Mouse (Mus musculus): Measurements from ENCODE around the gene Synpo2l.
A peak's percentile ranks its signal among the peaks of the same experiment; 100 is the strongest.
"Not testable (repeated sequence)": the region's sequence is repeated elsewhere in the genome, so short reads cannot be mapped to it uniquely, and the experiment has no call there.

Synpo2l gene

DNA sequence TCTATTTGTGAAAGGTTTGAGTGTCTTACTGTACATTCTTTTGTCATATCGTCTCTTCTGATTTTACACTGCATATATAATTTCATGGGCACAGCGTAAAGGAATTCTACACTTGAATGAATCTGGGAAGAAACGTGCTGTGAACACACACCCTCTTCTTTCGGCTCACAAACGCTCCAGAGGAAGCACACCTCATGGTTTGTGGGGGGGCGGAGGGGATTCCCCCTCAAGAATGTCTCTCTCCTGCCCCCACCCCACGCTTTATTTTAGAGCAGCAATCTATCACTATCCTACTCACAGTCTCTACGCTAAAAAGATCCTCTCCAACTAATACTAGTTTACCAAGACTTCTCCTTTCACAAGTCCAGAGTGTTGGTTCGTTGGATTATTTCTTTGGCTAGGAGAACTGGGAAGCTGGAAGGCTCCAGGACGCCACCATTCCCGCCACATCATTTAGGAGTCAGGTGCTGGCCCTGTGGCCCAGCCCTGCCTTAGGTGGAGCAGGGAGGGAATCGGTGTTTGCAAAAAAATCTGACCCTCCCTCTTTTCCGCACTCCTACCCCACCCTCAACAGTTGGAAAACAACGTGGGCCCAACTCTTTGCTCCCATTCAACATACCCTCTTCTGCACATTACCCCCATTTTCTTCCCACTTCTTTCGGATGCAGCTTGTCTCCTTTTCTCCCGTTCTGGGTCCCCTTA is 28.1 kb downstream of the Synpo2l start:
- DNase-seq: peak in 1 of 2 experiments; percentile 48

DNA sequence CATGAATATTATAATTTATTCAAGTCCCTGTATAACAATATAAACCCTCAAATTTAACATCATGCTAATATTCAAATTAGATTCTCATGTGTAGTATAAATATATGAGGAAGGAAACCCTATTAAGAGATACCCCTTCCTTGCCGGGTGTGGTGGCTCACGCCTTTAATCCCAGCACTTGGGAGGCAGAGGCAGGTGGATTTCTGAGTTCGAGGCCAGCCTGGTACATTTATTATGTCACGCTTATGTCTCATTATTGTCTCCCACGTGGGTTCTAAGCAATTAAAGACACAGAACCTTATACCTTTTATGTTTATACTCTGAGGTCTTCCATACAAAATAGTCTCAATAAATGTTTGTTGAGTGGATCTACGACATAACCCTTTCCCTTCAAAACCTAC is 29.5 kb downstream of the Synpo2l start:
- no peak for DNase-seq

DNA sequence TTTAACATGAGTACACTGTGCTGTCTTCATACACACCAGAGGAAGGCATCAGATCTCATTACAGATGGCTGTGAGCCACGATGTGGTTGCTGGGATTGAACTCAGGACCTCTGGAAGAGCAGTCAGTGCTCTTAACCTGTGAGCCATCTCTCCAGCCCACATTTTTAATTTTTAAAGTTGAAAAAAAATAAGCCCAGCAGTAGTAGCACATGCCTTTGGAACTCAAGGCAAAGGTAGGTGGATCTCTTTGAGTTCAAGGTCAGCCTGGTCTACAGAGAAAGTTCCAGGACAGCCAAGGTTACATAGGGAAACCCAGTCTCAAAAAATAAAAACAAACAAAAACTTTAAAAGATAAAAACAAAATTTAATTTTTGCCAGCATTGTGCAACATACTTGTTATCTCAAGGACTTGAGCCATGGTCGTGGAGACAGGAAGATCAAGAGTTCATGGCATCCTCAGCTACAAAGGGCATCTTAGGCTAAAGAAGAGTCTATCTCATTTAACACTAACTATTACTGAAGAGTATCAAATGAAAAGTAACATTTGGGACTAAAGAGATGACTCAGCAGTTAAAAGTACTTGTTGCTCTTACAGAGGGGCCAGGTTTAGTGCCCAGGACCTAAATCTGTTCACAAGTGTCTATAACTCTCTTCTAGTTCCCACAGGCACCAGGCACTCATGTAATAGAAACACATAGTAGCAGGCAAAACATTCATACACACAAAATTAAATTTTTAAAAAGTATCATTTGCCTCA is 30.2 kb downstream of the Synpo2l start:
- no peak for DNase-seq

DNA sequence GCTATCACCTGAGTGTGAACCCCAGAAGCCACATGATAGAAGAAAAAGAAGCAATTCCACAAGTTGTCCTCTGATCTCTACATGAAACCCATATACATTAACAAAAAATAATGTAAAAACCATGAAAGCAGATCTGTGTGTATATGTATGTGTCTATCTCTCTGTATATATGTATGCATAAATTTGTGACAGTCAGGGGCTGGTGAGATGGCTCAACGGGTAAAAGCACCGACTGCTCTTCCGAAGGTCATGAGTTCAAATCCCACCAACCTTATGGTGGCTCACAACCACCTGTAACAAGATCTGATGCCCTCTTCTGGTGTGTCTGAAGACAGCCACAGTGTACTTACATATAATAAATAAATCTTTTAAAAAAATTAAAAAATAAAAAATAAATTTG is 31.2 kb downstream of the Synpo2l start:
- not testable (repeated sequence) for DNase-seq

DNA sequence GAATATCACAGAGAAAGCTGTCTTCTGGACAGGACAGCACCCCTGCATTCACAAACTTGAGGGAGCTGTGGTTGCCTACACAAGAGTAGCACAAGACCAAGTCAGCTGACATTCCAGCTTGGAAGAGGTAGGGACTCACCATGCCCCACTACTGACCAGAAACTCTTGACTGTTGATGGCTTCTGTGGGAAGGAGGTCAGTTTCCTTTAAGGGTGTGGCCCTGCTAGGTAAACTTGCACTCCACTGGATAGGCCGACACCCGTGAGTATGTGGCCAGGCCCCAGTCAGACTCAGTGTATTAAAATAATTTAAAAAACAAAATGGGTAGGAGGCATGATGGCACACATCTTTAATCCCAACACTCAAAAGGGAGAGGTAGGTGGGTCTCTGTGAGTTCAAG is 32.6 kb downstream of the Synpo2l start:
- no peak for DNase-seq

DNA sequence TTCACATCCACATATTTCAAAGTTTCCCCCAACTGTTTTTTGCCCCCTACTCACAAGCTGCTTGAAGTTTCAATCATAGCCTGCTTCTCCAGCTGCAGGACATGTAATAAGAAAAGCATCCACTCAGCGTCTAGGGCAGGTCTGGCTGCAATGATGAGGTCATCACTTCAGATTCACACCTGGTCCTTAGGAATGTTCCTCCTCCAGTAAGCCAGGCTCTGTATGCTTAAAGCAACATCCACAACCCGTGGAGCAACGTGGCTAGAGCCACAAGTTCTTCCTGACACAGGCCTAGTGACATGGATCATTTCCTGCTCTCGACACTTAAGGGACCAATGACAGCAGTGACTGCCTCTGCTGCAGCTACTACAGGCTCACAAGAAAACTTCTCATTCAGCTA is 36.9 kb downstream of the Synpo2l start:
- no peak for DNase-seq

DNA sequence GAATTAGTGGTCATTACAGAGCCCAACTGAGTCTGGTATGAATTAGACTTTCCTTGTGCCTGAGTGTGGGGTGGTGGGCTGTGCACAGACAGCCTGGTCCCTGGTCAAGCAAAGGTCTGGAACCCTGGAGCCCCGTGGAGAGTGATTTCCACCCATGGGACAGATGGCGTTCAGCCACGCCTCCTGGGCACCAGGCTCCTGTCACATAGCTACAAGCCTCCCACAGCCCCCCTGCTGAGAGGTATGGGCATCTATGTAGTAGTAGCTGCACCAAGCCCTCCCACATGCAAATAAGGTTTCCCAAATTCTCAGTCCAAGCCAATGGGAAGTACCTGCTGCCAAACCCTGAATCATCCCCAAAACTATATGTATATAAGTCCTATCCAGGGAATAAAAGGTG is 41.2 kb downstream of the Synpo2l start:
- DNase-seq: peak; percentile 50 to 61

DNA sequence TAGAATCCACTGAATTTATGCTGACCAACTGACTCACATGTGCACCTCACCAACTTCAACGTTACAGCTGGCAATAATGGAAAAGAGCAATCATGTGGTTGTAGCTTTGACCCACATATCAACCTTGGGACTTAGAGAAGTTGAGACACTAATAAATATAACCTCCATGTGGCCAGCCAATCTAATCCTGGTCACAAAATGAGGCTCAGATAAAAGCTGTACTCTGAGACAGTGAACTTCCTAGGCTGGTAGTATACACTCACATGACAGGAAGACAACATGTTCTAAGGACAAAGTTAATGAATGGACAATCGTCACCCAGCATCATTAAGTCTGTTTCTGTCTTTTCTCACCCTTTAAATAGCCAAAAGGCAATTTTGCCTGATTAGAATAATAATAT is 41.7 kb downstream of the Synpo2l start:
- DNase-seq: no peak

DNA sequence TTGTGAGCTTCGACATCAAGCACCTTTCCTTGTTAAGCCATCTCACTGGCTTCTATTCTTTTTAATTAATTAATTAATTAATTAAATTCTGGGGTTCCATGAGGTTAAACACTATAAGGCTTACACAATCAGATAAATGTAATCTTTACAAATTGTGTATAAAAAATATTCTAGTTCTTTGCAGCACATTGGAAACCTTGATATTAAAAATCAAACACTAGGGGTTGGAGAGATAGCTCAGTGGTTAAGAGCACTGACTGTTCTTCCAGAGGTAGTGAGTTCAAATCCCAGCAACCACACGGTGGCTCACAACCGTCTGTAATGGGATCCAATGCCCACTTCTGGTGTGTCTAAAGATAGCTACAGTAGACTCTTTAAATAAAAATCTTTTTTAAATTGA is 45.2 kb downstream of the Synpo2l start:
- no peak for DNase-seq

DNA sequence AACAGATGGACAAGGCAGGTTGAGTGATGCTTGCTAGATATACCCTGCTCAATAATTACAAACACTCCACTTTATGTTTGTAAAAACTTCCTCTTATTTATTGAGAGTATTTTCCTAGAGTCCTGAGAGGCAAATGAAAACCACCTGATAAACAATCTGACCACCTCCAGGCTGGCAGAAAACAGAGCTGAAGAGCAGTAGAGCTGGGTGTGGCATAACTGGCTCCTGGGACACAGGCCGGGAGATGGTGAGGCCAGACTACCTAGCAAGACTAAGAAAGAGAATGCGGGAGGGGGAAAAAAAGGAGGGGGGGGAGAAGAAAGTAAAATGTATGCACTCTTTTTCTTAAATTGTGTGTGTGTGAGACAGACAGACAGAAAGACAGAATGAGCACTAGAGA is 45.7 kb downstream of the Synpo2l start:
- no peak for DNase-seq

DNA sequence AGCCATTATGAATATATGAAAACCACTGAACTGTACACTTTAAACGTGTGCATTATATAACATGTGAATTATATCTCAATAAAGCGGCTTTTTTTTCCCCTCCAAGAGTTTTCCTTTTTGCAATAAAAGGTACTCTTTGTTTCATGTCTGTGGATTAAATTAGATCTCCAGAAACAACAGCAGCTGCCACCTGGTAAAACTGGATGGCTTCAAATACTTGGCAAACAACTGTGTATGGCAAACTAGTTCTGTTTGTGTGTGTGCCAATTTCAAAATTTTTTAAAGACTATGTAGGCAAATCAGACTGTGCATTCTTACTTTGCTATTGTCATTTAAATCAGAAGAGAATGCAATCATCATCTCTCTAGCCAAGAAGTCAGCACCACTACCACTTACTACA is 46.3 kb downstream of the Synpo2l start:
- no peak for DNase-seq

DNA sequence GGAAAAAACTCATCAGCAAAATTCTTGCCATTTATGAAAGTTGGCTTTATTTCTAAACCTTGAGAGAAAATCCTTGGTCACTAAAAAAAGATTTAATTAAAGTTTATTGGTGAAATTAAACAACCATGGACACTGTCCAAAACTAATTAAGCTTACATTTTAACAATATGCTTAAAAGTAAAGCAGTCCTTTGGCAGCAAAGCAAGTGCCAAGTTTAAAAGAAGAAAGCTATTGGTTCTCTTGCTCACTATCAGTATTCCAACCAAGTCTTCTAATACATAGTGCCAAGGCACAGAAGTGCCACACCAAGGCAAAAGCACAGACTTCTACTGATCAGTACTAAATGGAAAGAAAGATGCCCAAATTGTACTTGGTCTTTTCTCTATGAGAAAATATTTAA is 49.0 kb downstream of the Synpo2l start:
- no peak for DNase-seq

DNA sequence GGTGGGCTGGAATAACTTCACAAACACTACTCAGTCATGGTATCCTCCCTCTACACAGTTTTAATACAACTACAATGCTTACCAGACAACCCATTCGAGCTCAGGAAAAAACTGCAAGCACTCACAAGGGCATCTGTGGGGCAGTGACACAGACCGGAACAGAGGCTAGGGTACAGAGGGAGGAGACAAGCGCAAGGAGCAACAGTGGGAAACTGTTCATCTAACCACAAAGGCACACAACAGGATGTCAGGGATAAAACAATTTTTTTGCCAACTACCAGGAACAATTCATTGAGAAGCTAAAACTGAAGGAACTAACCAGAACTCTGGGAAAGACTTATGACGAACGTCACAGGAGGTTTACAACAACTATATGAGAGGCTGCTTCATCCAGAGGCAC is 49.9 kb downstream of the Synpo2l start:
- no peak for DNase-seq

DNA sequence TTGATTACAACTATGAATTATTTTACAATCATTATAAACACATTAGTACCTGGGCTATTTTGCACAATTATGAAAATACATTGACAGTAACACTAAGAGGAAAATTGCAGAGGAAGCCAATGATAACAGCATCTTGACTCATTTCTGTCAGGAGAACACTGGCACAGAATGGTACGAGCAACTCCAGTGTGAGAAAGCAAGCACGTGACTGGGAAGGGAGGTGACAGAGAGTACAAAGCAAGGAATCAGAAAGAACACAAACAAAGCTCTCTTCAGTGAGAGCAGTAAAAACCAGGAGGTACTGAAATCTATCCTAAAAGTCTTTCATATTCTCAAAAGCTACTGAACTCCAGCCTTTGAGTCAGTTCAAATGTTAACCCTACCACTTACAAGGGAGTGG is 51.7 kb downstream of the Synpo2l start:
- DNase-seq: no peak

DNA sequence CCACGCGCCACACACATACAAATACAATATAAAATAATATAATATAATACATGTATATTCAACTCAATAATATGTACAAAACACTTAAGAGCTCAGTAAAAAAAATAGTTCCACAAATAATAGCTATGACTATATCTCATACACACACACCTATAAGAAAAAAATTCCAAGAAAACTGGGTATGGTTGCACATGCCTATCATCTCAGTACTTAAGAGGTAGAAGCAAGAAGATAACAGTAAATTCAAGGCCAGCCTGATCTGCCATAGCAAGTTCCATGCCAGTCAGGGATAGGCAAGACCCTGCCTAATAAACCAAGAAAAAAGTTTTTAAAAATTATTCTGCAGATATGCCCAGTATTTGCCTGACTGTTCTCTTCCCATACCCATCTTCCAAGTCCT is 53.1 kb downstream of the Synpo2l start:
- DNase-seq: no peak

DNA sequence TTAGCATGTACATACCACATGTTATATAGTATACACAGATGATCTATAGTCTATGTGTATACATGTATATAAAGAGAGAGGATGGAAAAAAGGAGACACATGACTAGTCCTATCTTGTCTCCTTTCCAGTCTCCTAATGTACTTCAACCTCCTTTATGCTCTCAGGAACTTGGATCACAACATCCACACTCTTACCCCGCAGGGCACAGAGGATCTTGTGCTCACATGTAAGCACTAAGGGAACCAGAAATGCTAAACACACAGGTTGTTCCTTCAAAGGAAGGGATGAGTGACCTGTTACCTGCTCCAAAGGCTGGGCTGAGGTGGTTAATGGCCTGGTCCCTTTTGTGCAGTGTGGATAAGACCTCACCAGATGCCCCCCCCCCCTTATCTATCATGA is 55.3 kb downstream of the Synpo2l start:
- no peak for DNase-seq

DNA sequence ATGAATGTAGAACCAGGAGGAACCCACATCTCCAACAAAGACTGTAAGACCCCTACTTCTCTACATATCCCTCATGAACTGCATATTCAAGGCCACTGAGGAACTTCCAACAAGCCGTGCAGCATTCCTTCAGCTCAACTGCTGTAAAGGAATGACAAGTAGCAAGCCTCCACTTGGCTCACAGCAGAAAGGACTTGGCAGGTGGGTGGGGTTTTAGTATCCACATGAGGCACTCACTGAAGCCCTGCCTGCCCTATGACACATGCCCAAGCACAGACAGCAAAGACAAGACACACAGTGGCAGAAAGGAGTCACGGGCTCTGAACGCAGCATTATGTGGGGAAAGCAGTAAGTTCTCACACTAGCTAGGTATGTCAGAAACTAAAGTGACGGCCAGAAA is 58.0 kb downstream of the Synpo2l start:
- DNase-seq: no peak

DNA sequence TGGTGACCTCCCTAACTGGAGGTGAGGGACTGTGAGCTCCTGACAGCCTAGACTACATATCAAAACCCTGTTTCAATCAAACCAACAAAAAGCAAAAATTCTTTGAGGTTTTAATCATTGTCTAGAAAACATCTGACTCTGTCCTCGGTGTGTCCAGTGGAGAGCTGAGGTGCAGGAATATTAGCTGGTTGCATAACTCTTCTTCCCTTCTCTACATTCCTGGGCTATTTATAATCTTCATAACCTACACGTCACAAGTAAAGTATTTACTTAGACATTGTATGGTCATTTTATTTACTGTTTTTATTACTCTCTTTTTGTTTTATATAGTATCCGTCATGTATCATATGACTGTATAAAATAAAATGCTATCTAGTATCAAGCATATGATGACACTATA is 58.6 kb downstream of the Synpo2l start:
- no peak for DNase-seq

Data from cerebellum, postnatal 25 days (tissue).